Mouse (Mus musculus) midbrain, postnatal 0 days (tissue): Measurements from ENCODE around the gene Ankrd55. TPM values are rescaled to one million over a fixed set of nuclear protein-coding genes. Genes with fewer than 3 reads are reported as not detected.

Experiments
- ATAC-seq: fragments of 200-750 bp; cut with Nextera tagmentation; 2 replicates; pipeline ENCODE4 v1.8.0; 2017; ENCODE audit warnings: moderate number of reproducible peaks, mild to moderate bottlenecking, moderate TSS enrichment, moderate library complexity; ENCODE audit not compliant: low FRiP score
- DNase-seq: peaks from one replicate; pipeline ENCODE4 v3.0.0-alpha.2; 2015; ENCODE audit warnings: low spot score
- H3K27ac ChIP-seq: fragments of 300-500 bp; sonication (generic); 2 replicates; pipeline ENCODE4 v1.5.1; 2014; ENCODE audit warnings: low read depth, mild to moderate bottlenecking, low read length, mixed read lengths
- H3K27me3 ChIP-seq: fragments of 300-500 bp; sonication (generic); 2 replicates; pipeline ENCODE4 v1.6.1; 2014; ENCODE audit warnings: low read length, control low read depth, mixed read lengths; ENCODE audit not compliant: insufficient read depth
- H3K36me3 ChIP-seq: fragments of 300-500 bp; sonication (generic); 2 replicates; pipeline ENCODE4 v1.6.1; 2014; ENCODE audit warnings: low read length, control low read depth, mixed read lengths; ENCODE audit not compliant: insufficient read depth
- H3K4me1 ChIP-seq: fragments of 300-500 bp; sonication (generic); 2 replicates; pipeline ENCODE4 v1.6.1; 2014; ENCODE audit warnings: mild to moderate bottlenecking, control low read depth, antibody characterized with exemption, low read length, mixed read lengths; ENCODE audit not compliant: insufficient read depth
- H3K4me2 ChIP-seq: fragments of 300-500 bp; sonication (generic); 2 replicates; pipeline ENCODE4 v1.6.1; 2014; ENCODE audit warnings: low read depth, mild to moderate bottlenecking, low read length, mixed read lengths; ENCODE audit not compliant: poor library complexity, severe bottlenecking
- H3K4me3 ChIP-seq: fragments of 300-500 bp; sonication (generic); 2 replicates; pipeline ENCODE4 v1.5.1; 2014; ENCODE audit warnings: low read depth, mild to moderate bottlenecking, low read length, moderate library complexity
- H3K9ac ChIP-seq: fragments of 300-500 bp; sonication (generic); replicated peaks from 2 replicates; pipeline ENCODE4 v1.6.1; 2014; ENCODE audit warnings: mild to moderate bottlenecking, low read length, moderate library complexity, mixed read lengths; ENCODE audit not compliant: poor library complexity, severe bottlenecking
- H3K9me3 ChIP-seq: fragments of 300-500 bp; sonication (generic); 2 replicates; pipeline ENCODE4 v1.6.1; 2016; ENCODE audit warnings: low read length, control low read depth
- CTCF ChIP-seq: IDR thresholded peaks from 2 replicates; pipeline ENCODE4 v1.5.1; 2016; ENCODE audit warnings: antibody characterized with exemption, mild to moderate bottlenecking
- WGBS: fragments of 180-500 bp; shearing (Covaris S2); extraction: QIAGEN DNeasy Blood & Tissue Kit; methylation state at CpG from one replicate; pipeline ENCODE4 v1.1.7; 2014; 5-methylcytosine and 5-hydroxymethylcytosine counted together
- polyA plus RNA-seq: library from polyadenylated mRNA; unstranded; fragments of >200 nt; fragmentation: Nextera tagmentation; extraction: Ambion mirVana; gene quantifications from 2 replicates; pipeline ENCODE4 v1.2.1, GENCODE M21; 2015
- total RNA-seq: library from RNA; depleted of rRNA; stranded (reverse); fragments of >200 nt; gene quantifications from 2 replicates; pipeline ENCODE4 v1.2.3, GENCODE M21; 2014

Gene Ankrd55
- total and polyA plus RNA-seq, 2 experiments from 2014 or later = 10.2 to 21.2 TPM

- DNase-seq (no peak), ATAC-seq (no peak)
- Histone ChIP-seq H3K4me3 (no peak overlapping the region), H3K4me1 (no peaks in the 10 kb centered on the region), H3K27ac (no peak overlapping the region), H3K36me3 (no peaks in the 10 kb centered on the region), H3K27me3 (no peaks in the 10 kb centered on the region), H3K9ac (no peak overlapping the region), H3K4me2 (no peak overlapping the region), H3K9me3 (no peaks in the 10 kb centered on the region)
- 77% methylated on average over 6 of the region's 6 CpGs for WGBS
- no peak for TF ChIP-seq CTCF
These were observed 127.6 kb downstream of the Ankrd55 start for GRCm38 (mm10) chr13:112415896-112416295.

DNA sequence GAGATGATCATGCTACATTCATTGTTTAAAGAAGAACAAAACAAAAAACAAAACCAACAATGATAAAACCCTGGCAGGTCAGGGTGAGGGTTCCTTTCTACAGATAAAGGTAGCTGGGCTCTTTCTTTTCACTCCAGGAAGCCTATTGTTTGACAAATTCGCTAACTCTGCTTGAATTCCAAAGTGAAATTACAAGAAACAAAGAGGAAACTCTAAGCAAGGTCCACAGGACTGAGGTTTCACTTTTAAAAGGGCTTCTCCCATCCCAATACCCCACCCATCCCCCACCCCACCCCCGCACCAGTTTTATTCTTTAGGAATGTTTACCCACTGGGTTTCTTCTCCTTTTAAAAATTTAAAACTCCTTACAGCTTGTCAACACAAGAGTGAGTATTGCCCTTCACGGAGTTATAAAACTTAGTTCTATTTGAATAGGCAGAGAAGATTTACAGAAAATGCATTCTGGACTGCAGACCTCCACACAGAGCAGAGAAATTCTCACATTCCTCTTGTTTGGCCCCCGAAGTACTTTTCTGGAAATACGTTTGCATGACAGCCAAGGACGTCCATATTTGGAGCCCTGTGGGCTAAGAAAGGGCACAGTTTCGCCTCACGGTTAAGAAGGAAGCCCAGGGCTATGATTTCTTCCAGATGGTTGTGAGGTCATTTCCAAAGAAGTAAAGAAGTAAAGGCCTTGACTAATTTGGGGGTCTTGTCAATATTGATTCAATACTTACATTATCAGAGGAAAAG is 128.3 kb downstream of the Ankrd55 start:
- Histone ChIP-seq H3K36me3 (no peaks in the 10 kb centered on the region), H3K27me3 (no peaks in the 10 kb centered on the region), H3K9ac (no peak overlapping the region), H3K4me2 (no peak overlapping the region), H3K27ac (no peak overlapping the region), H3K9me3 (no peaks in the 10 kb centered on the region), H3K4me3 (no peak overlapping the region), H3K4me1 (no peaks in the 10 kb centered on the region)
- WGBS = 32% methylated on average over 8 of the region's 8 CpGs
- TF ChIP-seq CTCF = no peak
- ATAC-seq (no peak), DNase-seq (no peak)

DNA sequence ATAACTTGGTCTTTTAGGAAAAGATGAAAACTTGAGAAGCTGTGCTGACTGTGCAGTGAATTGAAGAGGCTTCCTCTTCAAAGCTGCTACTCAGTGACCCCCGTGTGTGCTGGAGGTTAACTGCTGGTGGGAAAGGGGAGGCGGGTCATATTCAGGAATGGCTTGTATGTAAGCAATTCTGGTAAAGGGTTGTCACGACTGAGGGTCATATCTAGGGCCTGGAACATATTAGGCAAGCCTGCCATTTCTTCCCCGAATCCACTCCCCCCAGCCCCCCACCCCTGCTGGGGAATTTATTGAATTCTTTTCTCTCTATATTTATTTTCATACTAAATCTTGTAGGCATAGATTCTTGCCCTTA is 128.9 kb downstream of the Ankrd55 start:
- no peaks in the 10 kb centered on the region for H3K27me3 ChIP-seq
- DNase-seq (no peak), ATAC-seq (no peak)
- TF ChIP-seq CTCF = no peak
- no peak overlapping the region for H3K27ac ChIP-seq
- H3K4me1 ChIP-seq = no peaks in the 10 kb centered on the region
- WGBS = 50% methylated on average over 4 of the region's 4 CpGs
- H3K36me3 ChIP-seq = no peaks in the 10 kb centered on the region
- H3K4me3 ChIP-seq = no peak overlapping the region
- no peak overlapping the region for H3K4me2 ChIP-seq
- H3K9ac ChIP-seq = no peak overlapping the region
- no peaks in the 10 kb centered on the region for H3K9me3 ChIP-seq

- no peak for TF ChIP-seq CTCF
- 84% methylated on average over 2 of the region's 2 CpGs for WGBS
- no peaks in the 10 kb centered on the region for H3K9me3 ChIP-seq
These were observed 129.7 kb downstream of the Ankrd55 start for GRCm38 (mm10) chr13:112417861-112418423.

DNA sequence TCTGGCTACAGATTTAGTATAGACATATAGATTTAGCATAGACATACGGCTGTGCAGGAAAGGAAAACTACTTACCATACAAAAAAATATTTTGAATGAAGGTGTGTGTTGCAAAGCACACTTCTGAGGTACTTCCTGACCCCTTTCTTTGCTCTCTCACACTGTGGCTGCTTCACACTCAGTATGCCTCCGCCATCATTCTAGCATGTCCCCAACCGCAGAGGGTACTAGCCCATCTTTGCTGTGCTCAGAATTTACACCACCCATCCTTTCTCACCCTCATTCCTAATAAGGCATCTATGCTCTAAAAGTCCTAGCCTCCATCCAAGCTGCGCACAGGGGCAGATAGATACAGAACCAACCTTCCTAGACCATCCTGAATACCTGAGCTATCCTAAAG is 130.3 kb downstream of the Ankrd55 start:
- no peaks in the 10 kb centered on the region for H3K27me3 ChIP-seq
- H3K9ac ChIP-seq = no peak overlapping the region
- no peaks in the 10 kb centered on the region for H3K9me3 ChIP-seq
- no peaks in the 10 kb centered on the region for H3K36me3 ChIP-seq
- no peak overlapping the region for H3K4me2 ChIP-seq
- H3K27ac ChIP-seq = no peak overlapping the region
- H3K4me1 ChIP-seq = no peaks in the 10 kb centered on the region
- WGBS = 94% methylated on average over 4 of the region's 4 CpGs
- TF ChIP-seq CTCF = no peak
- no peak for DNase-seq
- no peak for ATAC-seq
- no peak overlapping the region for H3K4me3 ChIP-seq

More at GRCm38 (mm10) chr13:112417861-112418423, 129.7 kb downstream of the Ankrd55 start:
- H3K27ac ChIP-seq = no peak overlapping the region
- no peak overlapping the region for H3K9ac ChIP-seq
- H3K4me1 ChIP-seq = no peaks in the 10 kb centered on the region
- DNase-seq = no peak
- no peak overlapping the region for H3K4me3 ChIP-seq
- no peak overlapping the region for H3K4me2 ChIP-seq
- no peaks in the 10 kb centered on the region for H3K27me3 ChIP-seq
- H3K36me3 ChIP-seq = no peaks in the 10 kb centered on the region
- ATAC-seq = no peak

GRCm38 (mm10) chr13:112424212-112424611 is 136.0 kb downstream of the Ankrd55 start:
- no peak for ATAC-seq
- no peak overlapping the region for H3K4me2 ChIP-seq
- H3K4me3 ChIP-seq = no peak overlapping the region
- H3K9me3 ChIP-seq = no peaks in the 10 kb centered on the region
- no peaks in the 10 kb centered on the region for H3K4me1 ChIP-seq
- no peak overlapping the region for H3K27ac ChIP-seq
- no peak for TF ChIP-seq CTCF
- no peaks in the 10 kb centered on the region for H3K27me3 ChIP-seq
- no peak overlapping the region for H3K9ac ChIP-seq
- no peak for DNase-seq
- WGBS = 86% methylated on average over 2 of the region's 2 CpGs
- no peaks in the 10 kb centered on the region for H3K36me3 ChIP-seq
